Mouse (Mus musculus): ENCODE measurements around the gene Cped1. TPM values are rescaled to one million over a fixed set of nuclear protein-coding genes. Genes with fewer than 3 reads are reported as not detected.

The Cped1 gene
- polyA plus RNA-seq, 1 experiment: 0.79 TPM

DNA sequence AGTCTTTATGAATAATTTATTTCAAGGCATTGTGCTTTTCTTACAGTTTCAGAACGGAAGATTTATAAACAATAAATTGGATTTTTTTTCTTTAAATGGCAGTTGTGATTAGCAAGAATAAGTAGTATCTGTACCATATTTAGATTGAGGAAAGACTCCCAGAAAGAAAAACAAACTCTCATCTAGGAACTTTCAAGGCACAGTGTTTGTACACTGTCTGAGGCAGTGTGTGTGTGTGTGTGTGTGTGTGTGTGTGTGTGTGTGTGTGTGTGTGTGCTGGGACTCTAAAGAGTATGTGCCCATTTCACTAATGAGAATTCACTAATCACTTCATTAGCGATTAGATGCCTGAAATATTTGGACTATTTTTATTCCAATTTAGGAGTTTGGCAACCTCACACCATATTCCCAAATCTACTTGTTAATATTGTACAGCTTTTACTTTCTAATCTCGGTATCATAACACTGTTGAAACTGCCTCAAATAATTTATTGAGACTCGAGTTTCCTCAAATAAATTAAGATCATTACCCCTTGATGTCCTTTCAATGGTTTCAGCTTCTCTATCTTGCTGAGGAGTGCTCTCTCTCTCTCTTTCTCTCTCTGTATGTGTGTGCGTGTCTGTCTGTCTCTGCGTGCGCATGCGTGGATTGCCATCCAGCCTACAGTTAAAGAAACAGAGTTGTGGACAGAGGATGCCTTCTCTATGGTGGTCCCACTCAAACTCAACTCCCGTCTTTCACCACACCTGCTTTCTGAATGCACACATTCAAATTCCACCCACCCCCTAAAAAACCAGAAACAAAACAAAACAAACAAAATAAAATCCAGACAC is 41.3 kb downstream of the Cped1 start:
- no peak for TF ChIP-seq USF1 (IDR thresholded peaks at IDR 0.05; ENCODE audit: low read depth)
- no peak for TF ChIP-seq SRF (IDR thresholded peaks at IDR 0.05; ENCODE audit: control insufficient read depth, insufficient read length, low read depth)
- no peak for TF ChIP-seq MYOG (IDR thresholded peaks at IDR 0.05; ENCODE audit: control insufficient read depth in 1 of 3, insufficient read depth in 1 of 3, insufficient read length in 2 of 3, low read depth in 2 of 3)
- TF ChIP-seq TCF12 (IDR thresholded peaks at IDR 0.05; ENCODE audit: insufficient read depth, poor library complexity, severe bottlenecking): no peak
- no peak for TF ChIP-seq MYOD1 (IDR thresholded peaks at IDR 0.05; ENCODE audit: control insufficient read depth in 1 of 3, insufficient read length in 2 of 3, low read depth in 2 of 3)
- TF ChIP-seq REST (IDR thresholded peaks at IDR 0.05; ENCODE audit: insufficient read depth, insufficient read length): no peak
- no peak for TF ChIP-seq TCF3 (IDR thresholded peaks at IDR 0.05; ENCODE audit: insufficient read length, low read depth)
- TF ChIP-seq E2F4 (IDR thresholded peaks at IDR 0.05; ENCODE audit: insufficient read depth): no peak
- no peak for TF ChIP-seq POLR2AphosphoS2 (IDR thresholded peaks at IDR 0.05; ENCODE audit: insufficient read length, low read depth)
- TF ChIP-seq MAX (IDR thresholded peaks at IDR 0.05; ENCODE audit: low read depth): no peak
- Histone ChIP-seq H3K27me3 (ENCODE audit: control insufficient read depth, insufficient read depth, insufficient read length) (no peaks in the 10 kb centered on the region), H3K4me3 (no peak overlapping the region), H3K36me3 (ENCODE audit: control insufficient read depth, insufficient read depth) (no peaks in the 10 kb centered on the region), H3K79me2 (ENCODE audit: control insufficient read depth, insufficient read depth) (no peaks in the 10 kb centered on the region), H3ac (ENCODE audit: control insufficient read depth, insufficient read length) (no peak overlapping the region), H3K4me2 (ENCODE audit: low read depth) (no peak overlapping the region)

DNA sequence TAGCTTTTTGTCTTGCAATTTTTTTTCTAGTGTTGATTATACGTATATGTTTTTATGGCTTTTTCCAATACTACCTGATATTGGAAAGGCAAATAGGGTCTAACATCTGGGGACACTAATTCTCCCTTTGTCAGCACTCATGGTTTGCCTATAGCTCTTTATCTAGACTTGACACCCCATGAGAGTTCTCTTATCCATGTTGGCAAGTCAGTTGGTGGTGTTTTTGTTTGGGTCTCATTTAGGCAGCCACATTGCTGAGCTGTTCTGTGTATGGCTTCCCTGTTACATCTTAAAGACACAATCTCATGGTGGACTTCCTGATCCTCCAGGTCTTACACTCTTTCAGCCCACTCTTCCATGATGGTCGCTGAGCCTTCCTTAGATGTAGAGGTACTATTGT is 42.1 kb downstream of the Cped1 start:
- H3K27me3 ChIP-seq (ENCODE audit: control insufficient read depth, insufficient read depth, insufficient read length): no peaks in the 10 kb centered on the region
- no peak overlapping the region for H3K4me2 ChIP-seq (ENCODE audit: low read depth)
- H3K79me2 ChIP-seq (ENCODE audit: control insufficient read depth, insufficient read depth): no peaks in the 10 kb centered on the region
- no peak for TF ChIP-seq POLR2AphosphoS2 (IDR thresholded peaks at IDR 0.05; ENCODE audit: insufficient read length, low read depth)
- TF ChIP-seq SRF (IDR thresholded peaks at IDR 0.05; ENCODE audit: control insufficient read depth, insufficient read length, low read depth): no peak
- no peak for TF ChIP-seq TCF3 (IDR thresholded peaks at IDR 0.05; ENCODE audit: insufficient read length, low read depth)
- no peak for TF ChIP-seq REST (IDR thresholded peaks at IDR 0.05; ENCODE audit: insufficient read depth, insufficient read length)
- TF ChIP-seq USF1 (IDR thresholded peaks at IDR 0.05; ENCODE audit: low read depth): no peak
- TF ChIP-seq CEBPB (IDR thresholded peaks at IDR 0.05; ENCODE audit: insufficient read depth, poor library complexity, severe bottlenecking): no peak
- no peak for TF ChIP-seq MYOG (IDR thresholded peaks at IDR 0.05; ENCODE audit: control insufficient read depth in 1 of 3, insufficient read depth in 1 of 3, insufficient read length in 2 of 3, low read depth in 2 of 3)
- TF ChIP-seq TCF12 (IDR thresholded peaks at IDR 0.05; ENCODE audit: insufficient read depth, poor library complexity, severe bottlenecking): no peak
- no peak for TF ChIP-seq MYOD1 (IDR thresholded peaks at IDR 0.05; ENCODE audit: control insufficient read depth in 1 of 3, insufficient read length in 2 of 3, low read depth in 2 of 3)
- no peak for TF ChIP-seq MAX (IDR thresholded peaks at IDR 0.05; ENCODE audit: low read depth)
- no peak for TF ChIP-seq POLR2A (IDR thresholded peaks at IDR 0.05; ENCODE audit: insufficient read length, low read depth)
- no peak for TF ChIP-seq E2F4 (IDR thresholded peaks at IDR 0.05; ENCODE audit: insufficient read depth)
- H3ac ChIP-seq (ENCODE audit: control insufficient read depth, insufficient read length): no peak overlapping the region
- H3K36me3 ChIP-seq (ENCODE audit: control insufficient read depth, insufficient read depth): no peaks in the 10 kb centered on the region
- no peak overlapping the region for H3K4me3 ChIP-seq

DNA sequence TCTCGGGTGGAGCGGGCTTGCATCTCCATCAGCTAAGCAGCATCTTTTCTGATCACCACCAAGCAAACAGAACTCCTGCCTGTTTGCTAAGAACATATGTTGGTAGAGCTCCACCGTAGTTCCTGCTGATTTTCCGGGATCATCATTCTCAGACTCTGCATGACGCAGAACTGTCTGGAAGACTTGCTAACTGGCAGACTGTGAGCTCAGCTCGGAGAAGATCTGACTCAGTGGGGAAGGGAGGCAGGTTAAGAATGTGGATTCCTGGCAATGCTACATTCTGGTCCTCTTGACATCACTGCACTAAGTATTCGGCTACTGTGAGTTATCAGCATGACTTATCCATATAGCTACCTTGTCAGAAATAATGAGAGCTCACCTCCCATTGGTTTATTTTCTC is 44.7 kb downstream of the Cped1 start:
- Histone ChIP-seq H3K36me3 (ENCODE audit: control insufficient read depth, insufficient read depth) (no peaks in the 10 kb centered on the region), H3K4me3 (no peak overlapping the region), H3K4me2 (ENCODE audit: low read depth) (no peak overlapping the region), H3K27me3 (ENCODE audit: control insufficient read depth, insufficient read depth, insufficient read length) (no peaks in the 10 kb centered on the region), H3K79me2 (ENCODE audit: control insufficient read depth, insufficient read depth) (no peaks in the 10 kb centered on the region), H3ac (ENCODE audit: control insufficient read depth, insufficient read length) (no peak overlapping the region)
- no peak for TF ChIP-seq E2F4 (IDR thresholded peaks at IDR 0.05; ENCODE audit: insufficient read depth)
- TF ChIP-seq MYOG (IDR thresholded peaks at IDR 0.05; ENCODE audit: control insufficient read depth in 1 of 3, insufficient read depth in 1 of 3, insufficient read length in 2 of 3, low read depth in 2 of 3): no peak
- TF ChIP-seq TCF3 (IDR thresholded peaks at IDR 0.05; ENCODE audit: insufficient read length, low read depth): no peak
- TF ChIP-seq MAX (IDR thresholded peaks at IDR 0.05; ENCODE audit: low read depth): no peak
- no peak for TF ChIP-seq MYOD1 (IDR thresholded peaks at IDR 0.05; ENCODE audit: control insufficient read depth in 1 of 3, insufficient read length in 2 of 3, low read depth in 2 of 3)
- TF ChIP-seq SRF (IDR thresholded peaks at IDR 0.05; ENCODE audit: control insufficient read depth, insufficient read length, low read depth): no peak
- TF ChIP-seq POLR2AphosphoS2 (IDR thresholded peaks at IDR 0.05; ENCODE audit: insufficient read length, low read depth): no peak
- no peak for TF ChIP-seq USF1 (IDR thresholded peaks at IDR 0.05; ENCODE audit: low read depth)
- TF ChIP-seq REST (IDR thresholded peaks at IDR 0.05; ENCODE audit: insufficient read depth, insufficient read length): no peak
- TF ChIP-seq CEBPB (IDR thresholded peaks at IDR 0.05; ENCODE audit: insufficient read depth, poor library complexity, severe bottlenecking): no peak
- no peak for TF ChIP-seq TCF12 (IDR thresholded peaks at IDR 0.05; ENCODE audit: insufficient read depth, poor library complexity, severe bottlenecking)
- TF ChIP-seq POLR2A (IDR thresholded peaks at IDR 0.05; ENCODE audit: insufficient read length, low read depth): no peak

DNA sequence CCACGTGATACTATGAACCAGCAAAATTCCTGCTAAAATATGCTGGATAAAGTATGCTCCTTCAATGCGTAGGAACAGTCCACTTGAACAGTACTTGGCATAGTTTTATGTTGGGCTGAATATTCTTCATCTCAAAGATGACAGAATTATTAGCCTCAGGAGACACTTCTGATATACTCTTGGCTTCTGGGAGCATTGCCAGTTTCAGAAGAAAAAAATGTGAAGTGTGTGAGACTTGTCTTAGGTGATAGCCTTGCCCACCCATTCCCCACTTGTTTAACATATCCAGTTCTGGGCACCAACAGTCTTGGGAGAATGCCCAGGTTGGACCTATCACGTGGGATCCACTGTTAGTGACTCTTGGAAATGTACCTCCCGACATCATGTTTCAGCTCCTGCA is 47.5 kb downstream of the Cped1 start:
- Histone ChIP-seq H3K27me3 (ENCODE audit: control insufficient read depth, insufficient read depth, insufficient read length) (no peaks in the 10 kb centered on the region), H3ac (ENCODE audit: control insufficient read depth, insufficient read length) (no peak overlapping the region), H3K79me2 (ENCODE audit: control insufficient read depth, insufficient read depth) (no peaks in the 10 kb centered on the region), H3K4me2 (ENCODE audit: low read depth) (no peak overlapping the region), H3K36me3 (ENCODE audit: control insufficient read depth, insufficient read depth) (no peaks in the 10 kb centered on the region), H3K4me3 (no peak overlapping the region)
- no peak for TF ChIP-seq MYOD1 (IDR thresholded peaks at IDR 0.05; ENCODE audit: control insufficient read depth in 1 of 3, insufficient read length in 2 of 3, low read depth in 2 of 3)
- TF ChIP-seq MAX (IDR thresholded peaks at IDR 0.05; ENCODE audit: low read depth): no peak
- TF ChIP-seq CEBPB (IDR thresholded peaks at IDR 0.05; ENCODE audit: insufficient read depth, poor library complexity, severe bottlenecking): no peak
- no peak for TF ChIP-seq E2F4 (IDR thresholded peaks at IDR 0.05; ENCODE audit: insufficient read depth)
- no peak for TF ChIP-seq SRF (IDR thresholded peaks at IDR 0.05; ENCODE audit: control insufficient read depth, insufficient read length, low read depth)
- no peak for TF ChIP-seq TCF3 (IDR thresholded peaks at IDR 0.05; ENCODE audit: insufficient read length, low read depth)
- TF ChIP-seq REST (IDR thresholded peaks at IDR 0.05; ENCODE audit: insufficient read depth, insufficient read length): no peak
- TF ChIP-seq USF1 (IDR thresholded peaks at IDR 0.05; ENCODE audit: low read depth): no peak
- no peak for TF ChIP-seq TCF12 (IDR thresholded peaks at IDR 0.05; ENCODE audit: insufficient read depth, poor library complexity, severe bottlenecking)
- no peak for TF ChIP-seq POLR2AphosphoS2 (IDR thresholded peaks at IDR 0.05; ENCODE audit: insufficient read length, low read depth)
- no peak for TF ChIP-seq POLR2A (IDR thresholded peaks at IDR 0.05; ENCODE audit: insufficient read length, low read depth)
- no peak for TF ChIP-seq MYOG (IDR thresholded peaks at IDR 0.05; ENCODE audit: control insufficient read depth in 1 of 3, insufficient read depth in 1 of 3, insufficient read length in 2 of 3, low read depth in 2 of 3)
